Mouse (Mus musculus) ES-E14 (cell line): ENCODE measurements at regions not wholly inside any gene's neighbourhood (a gene's known extent, or its start where the extent isn't known, plus 50 kb on each side); places are given as distances from the start of the nearest gene placed in this dataset.

ENCODE experiments used
- CHD2 ChIP-seq: IDR thresholded peaks from 2 replicates; pipeline ENCODE4 v1.6.1; 2014; ENCODE audit warnings: mild to moderate bottlenecking, low read depth, low read length, inconsistent platforms
- MAFK ChIP-seq: IDR thresholded peaks from 2 replicates; pipeline ENCODE4 v1.6.1; 2014; ENCODE audit warnings: mild to moderate bottlenecking, low read depth, low read length, inconsistent platforms; ENCODE audit not compliant: insufficient read depth
- ZC3H11A ChIP-seq: IDR thresholded peaks from 2 replicates; pipeline ENCODE4 v1.6.1; 2012; ENCODE audit warnings: low read depth, mild to moderate bottlenecking, inconsistent platforms, low read length, borderline replicate concordance
- ZNF384 ChIP-seq: IDR thresholded peaks from 2 replicates; pipeline ENCODE4 v1.6.1; 2012; ENCODE audit warnings: low read depth, low read length, inconsistent platforms

DNA sequence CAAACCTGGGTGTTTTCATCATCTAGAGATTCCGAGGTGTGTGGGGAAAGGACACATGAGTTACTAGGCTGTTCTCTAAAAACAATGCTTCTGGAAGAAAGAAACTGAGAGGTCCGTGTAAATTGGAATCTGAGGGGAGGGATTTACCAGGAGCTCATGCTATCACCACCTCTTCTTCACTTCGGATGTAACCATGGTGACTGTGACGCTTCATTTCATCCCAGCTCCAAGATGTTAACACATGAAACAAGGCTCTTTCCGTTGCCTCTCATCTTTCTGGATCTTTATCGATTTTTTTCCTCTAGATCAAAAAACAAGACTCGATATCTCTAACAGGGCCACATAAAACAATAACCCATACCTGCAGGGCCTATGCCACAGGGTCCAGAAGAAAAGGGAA, 89.2 kb upstream of the Dap start:
- TF ChIP-seq ZC3H11A (no peak), MAFK (no peak), CHD2 (no peak), ZNF384 (no peak)
